Mouse (Mus musculus): ENCODE results near the gene Gif.

DNA sequence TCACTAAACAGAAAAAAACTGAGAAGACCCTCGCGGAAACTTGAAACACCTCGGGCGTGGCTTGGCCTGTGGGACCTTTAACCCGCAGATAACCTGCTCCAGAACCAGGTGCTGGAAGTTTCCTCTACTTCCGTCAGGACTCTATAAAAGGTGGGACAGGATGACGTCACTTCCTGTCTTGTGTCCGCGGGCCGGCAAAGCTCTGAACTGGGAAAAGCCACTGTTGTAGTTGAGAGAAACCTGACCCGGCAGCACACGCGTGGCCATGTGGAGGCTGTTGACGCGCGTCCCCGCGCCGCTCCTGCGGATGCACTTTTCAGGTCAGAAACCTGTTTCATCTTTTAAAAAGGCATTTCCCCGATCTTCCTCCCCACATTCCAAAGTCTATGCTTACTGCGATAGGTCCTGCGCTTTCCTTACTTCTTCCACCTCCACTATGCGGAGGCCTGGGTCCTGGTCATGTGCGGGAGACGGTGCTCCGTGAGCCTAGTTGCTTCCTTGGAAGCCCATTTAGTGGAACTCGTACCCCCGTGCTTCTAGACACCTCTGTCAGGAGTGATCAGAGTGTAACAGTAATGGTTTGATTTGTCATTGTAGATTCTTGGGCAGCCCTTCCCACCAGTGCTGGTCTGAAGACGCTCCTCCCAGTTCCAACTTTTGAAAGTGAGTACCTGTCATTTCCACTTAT is 23.0 kb downstream of the Gif start, which contains the start of gene Mrpl16:
- TF ChIP-seq CTCF (IDR thresholded peaks at IDR 0.05; ENCODE audit: low read depth), result no peak
- TF ChIP-seq EP300 (IDR thresholded peaks at IDR 0.05; ENCODE audit: low read depth), result no peak

Measured in liver, embryonic 14.5 days (tissue).